Mouse (Mus musculus) heart, postnatal 0 days (tissue): ENCODE measurements around the gene Mycbpap. TPM values are rescaled to one million over a fixed set of nuclear protein-coding genes. Genes with fewer than 3 reads are reported as not detected.

Source experiments
- ATAC-seq: fragments of 200-750 bp; cut with Nextera tagmentation; 2 replicates; pipeline ENCODE4 v1.8.0; 2017; ENCODE audit warnings: low read depth, moderate number of reproducible peaks, moderate library complexity; ENCODE audit not compliant: insufficient read depth
- DNase-seq: peaks from one replicate; pipeline ENCODE4 v3.0.0-alpha.2; 2016; ENCODE audit warnings: low spot score
- H3K27ac ChIP-seq: fragments of 300-500 bp; sonication (generic); 2 replicates; pipeline ENCODE4 v1.5.1; 2014; ENCODE audit warnings: low read depth, mild to moderate bottlenecking
- H3K27me3 ChIP-seq: fragments of 300-500 bp; sonication (generic); 2 replicates; pipeline ENCODE4 v1.6.1; 2014; ENCODE audit warnings: low read length, mixed read lengths; ENCODE audit not compliant: control insufficient read depth, insufficient read depth
- H3K36me3 ChIP-seq: fragments of 300-500 bp; sonication (generic); replicated peaks from 2 replicates; pipeline ENCODE4 v1.6.1; 2014; ENCODE audit warnings: low read length, mixed read lengths; ENCODE audit not compliant: control insufficient read depth, insufficient read depth
- H3K4me1 ChIP-seq: fragments of 300-500 bp; sonication (generic); 2 replicates; pipeline ENCODE4 v1.6.1; 2014; ENCODE audit warnings: antibody characterized with exemption; ENCODE audit not compliant: control insufficient read depth, insufficient read depth
- H3K4me2 ChIP-seq: fragments of 300-500 bp; sonication (generic); 2 replicates; pipeline ENCODE4 v1.6.1; 2014; ENCODE audit warnings: low read depth, mild to moderate bottlenecking, low read length, moderate library complexity
- H3K4me3 ChIP-seq: fragments of 300-500 bp; sonication (generic); 2 replicates; pipeline ENCODE4 v1.5.1; 2014; ENCODE audit warnings: low read depth, low read length
- H3K9ac ChIP-seq: fragments of 300-500 bp; sonication (generic); replicated peaks from 2 replicates; pipeline ENCODE4 v1.6.1; 2014; ENCODE audit warnings: low read depth, low read length, mixed read lengths
- H3K9me3 ChIP-seq: fragments of 300-500 bp; sonication (generic); replicated peaks from 2 replicates; pipeline ENCODE4 v1.6.1; 2016; ENCODE audit warnings: low read length; ENCODE audit not compliant: control insufficient read depth
- CTCF ChIP-seq: IDR thresholded peaks from 2 replicates; pipeline ENCODE4 v1.5.1; 2016; ENCODE audit warnings: antibody characterized with exemption, control low read depth, low read depth
- EP300 ChIP-seq: IDR thresholded peaks from 2 replicates; pipeline ENCODE4 v1.6.1; 2016; ENCODE audit warnings: antibody characterized with exemption, low read depth
- WGBS: fragments of 180-500 bp; shearing (Covaris S2); extraction: QIAGEN DNeasy Blood & Tissue Kit; methylation state at CpG from one replicate; pipeline ENCODE4 v1.1.7; 2014; 5-methylcytosine and 5-hydroxymethylcytosine counted together
- polyA plus RNA-seq: library from polyadenylated mRNA; unstranded; fragments of >200 nt; fragmentation: Nextera tagmentation; extraction: Ambion mirVana; gene quantifications from 2 replicates; pipeline ENCODE4 v1.2.1, GENCODE M21; 2015
- total RNA-seq: library from RNA; depleted of rRNA; stranded (reverse); fragments of >200 nt; gene quantifications from 2 replicates; pipeline ENCODE4 v1.2.3, GENCODE M21; 2014; ENCODE audit warnings: low replicate concordance

Gene Mycbpap
- total and polyA plus RNA-seq, 2 experiments from 2014 or later, result 3.2 to 3.5 TPM

GRCm38 (mm10) chr11:94480382-94480781 lies 41.2 kb downstream of the Mycbpap start:
- DNase-seq (no peak), ATAC-seq (no peak)
- 85% methylated on average over 9 of the region's 9 CpGs for WGBS
- H3K4me1 ChIP-seq, result no peaks in the 10 kb centered on the region
- H3K36me3 ChIP-seq, result no peaks in the 10 kb centered on the region
- H3K9me3 ChIP-seq, result no peaks in the 10 kb centered on the region
- H3K27ac ChIP-seq, result no peak overlapping the region
- H3K4me2 ChIP-seq, result no peak overlapping the region
- no peak overlapping the region for H3K4me3 ChIP-seq
- H3K9ac ChIP-seq, result no peak overlapping the region
- H3K27me3 ChIP-seq, result peaks cover 18% of the 10 kb centered on the region
- no peak for TF ChIP-seq EP300
- no peak for TF ChIP-seq CTCF

GRCm38 (mm10) chr11:94477651-94478050 lies 43.9 kb downstream of the Mycbpap start:
- no peak overlapping the region for H3K4me3 ChIP-seq
- no peaks in the 10 kb centered on the region for H3K36me3 ChIP-seq
- ATAC-seq (no peak), DNase-seq (no peak)
- H3K4me2 ChIP-seq, result no peak overlapping the region
- TF ChIP-seq CTCF (no peak), EP300 (no peak)
- no peak overlapping the region for H3K27ac ChIP-seq
- no peaks in the 10 kb centered on the region for H3K9me3 ChIP-seq
- H3K9ac ChIP-seq, result no peak overlapping the region
- WGBS, result 75% methylated on average over 6 of the region's 6 CpGs
- peaks cover 4% of the 10 kb centered on the region for H3K4me1 ChIP-seq
- peaks cover 31% of the 10 kb centered on the region for H3K27me3 ChIP-seq

GRCm38 (mm10) chr11:94475722-94476121 lies 45.8 kb downstream of the Mycbpap start:
- no peak for ATAC-seq
- no peak for DNase-seq
- Histone ChIP-seq H3K4me3 (no peak overlapping the region), H3K36me3 (no peaks in the 10 kb centered on the region), H3K27me3 (peaks cover 42% of the 10 kb centered on the region), H3K9me3 (no peaks in the 10 kb centered on the region), H3K9ac (no peak overlapping the region), H3K4me1 (peaks cover 4% of the 10 kb centered on the region), H3K27ac (no peak overlapping the region), H3K4me2 (no peak overlapping the region)
- TF ChIP-seq CTCF (no peak), EP300 (no peak)
- 19% methylated on average over 11 of the region's 11 CpGs for WGBS

GRCm38 (mm10) chr11:94474544-94474910 lies 47.0 kb downstream of the Mycbpap start:
- peak overlapping the region; percentile 63 for H3K4me3 ChIP-seq
- DNase-seq (no peak), ATAC-seq (no peak)
- no peaks in the 10 kb centered on the region for H3K9me3 ChIP-seq
- H3K4me1 ChIP-seq, result peaks cover 7% of the 10 kb centered on the region
- H3K36me3 ChIP-seq, result no peaks in the 10 kb centered on the region
- TF ChIP-seq CTCF (no peak), EP300 (no peak)
- no peak overlapping the region for H3K27ac ChIP-seq
- H3K27me3 ChIP-seq, result peaks cover 42% of the 10 kb centered on the region
- H3K9ac ChIP-seq, result no peak overlapping the region
- peak overlapping the region; percentile 99 for H3K4me2 ChIP-seq
- WGBS, result 2% methylated on average over 11 of the region's 11 CpGs

GRCm38 (mm10) chr11:94473707-94474543 lies 47.6 kb downstream of the Mycbpap start, which contains the start of gene Cacna1g:
Gene Cacna1g (minus strand): TSS chr11:94474198.
- Histone ChIP-seq H3K9ac (peak within 1 kb of the TSS; percentile 52), H3K27me3 (peaks cover 42% of the 10 kb centered on the region), H3K4me2 (peak within 1 kb of the TSS; percentile 99), H3K4me3 (peak within 1 kb of the TSS; percentile 63), H3K27ac (no peak within 1 kb of the TSS), H3K4me1 (peaks cover 13% of the 10 kb centered on the region), H3K9me3 (no peaks in the 10 kb centered on the region), H3K36me3 (no peaks in the 10 kb centered on the region)
- TF ChIP-seq CTCF (no peak), EP300 (no peak)
- WGBS, result 1% methylated on average over 45 of the region's 71 CpGs
- ATAC-seq (peak; percentile 87), DNase-seq (peak; percentile 76)
